Mouse (Mus musculus) heart, embryonic 11.5 days (tissue): ENCODE measurements at regions not wholly inside any gene's neighbourhood (a gene's known extent, or its start where the extent isn't known, plus 50 kb on each side); places are given as distances from the start of the nearest gene placed in this dataset.

Experiments
- ATAC-seq: fragments of 200-750 bp; cut with Nextera tagmentation; replicated peaks from 2 replicates; pipeline ENCODE4 v1.8.0; 2017; ENCODE audit warnings: moderate library complexity; ENCODE audit not compliant: insufficient number of reproducible peaks, low FRiP score, low TSS enrichment
- H3K27ac ChIP-seq: fragments of 300-500 bp; sonication (generic); 2 replicates; pipeline ENCODE4 v1.5.1; 2014; ENCODE audit warnings: mild to moderate bottlenecking, low read depth, low read length
- H3K27me3 ChIP-seq: fragments of 300-500 bp; sonication (generic); 2 replicates; pipeline ENCODE4 v1.6.1; 2014; ENCODE audit warnings: mild to moderate bottlenecking, low read length, mixed read lengths; ENCODE audit not compliant: control insufficient read depth, insufficient read depth
- H3K36me3 ChIP-seq: fragments of 300-500 bp; sonication (generic); 2 replicates; pipeline ENCODE4 v1.6.1; 2014; ENCODE audit warnings: mild to moderate bottlenecking, low read length, moderate library complexity, mixed read lengths; ENCODE audit not compliant: control insufficient read depth, insufficient read depth
- H3K4me1 ChIP-seq: fragments of 300-500 bp; sonication (generic); 2 replicates; pipeline ENCODE4 v1.6.1; 2014; ENCODE audit warnings: low read length; ENCODE audit not compliant: control insufficient read depth, insufficient read depth
- H3K4me2 ChIP-seq: fragments of 300-500 bp; sonication (generic); 2 replicates; pipeline ENCODE4 v1.6.1; 2014; ENCODE audit warnings: mild to moderate bottlenecking, moderate library complexity
- H3K4me3 ChIP-seq: fragments of 300-500 bp; sonication (generic); 2 replicates; pipeline ENCODE4 v1.5.1; 2014; ENCODE audit warnings: low read depth, low read length
- H3K9ac ChIP-seq: fragments of 300-500 bp; sonication (generic); 2 replicates; pipeline ENCODE4 v1.6.1; 2014; ENCODE audit warnings: mild to moderate bottlenecking, low read depth, low read length, moderate library complexity
- H3K9me3 ChIP-seq: fragments of 300-500 bp; sonication (generic); replicated peaks from 2 replicates; pipeline ENCODE4 v1.6.1; 2016; ENCODE audit warnings: low read length; ENCODE audit not compliant: control insufficient read depth
- WGBS: fragments of 180-500 bp; shearing (Covaris S2); extraction: QIAGEN DNeasy Blood & Tissue Kit; methylation state at CpG from one replicate; pipeline ENCODE4 v1.1.7; 2014; ENCODE audit not compliant: insufficient replicate concordance; 5-methylcytosine and 5-hydroxymethylcytosine counted together

GRCm38 (mm10) chr9:113026096-113026903 lies 681.8 kb downstream of the Pdcd6ip start:
- Histone ChIP-seq H3K9me3 (no peaks in the 10 kb centered on the region), H3K4me1 (no peaks in the 10 kb centered on the region), H3K4me3 (no peak overlapping the region), H3K27ac (no peak overlapping the region), H3K9ac (no peak overlapping the region), H3K4me2 (no peak overlapping the region), H3K36me3 (no peaks in the 10 kb centered on the region), H3K27me3 (no peaks in the 10 kb centered on the region)
- WGBS = 61% methylated on average over 4 of the region's 4 CpGs
- ATAC-seq = no peak

DNA sequence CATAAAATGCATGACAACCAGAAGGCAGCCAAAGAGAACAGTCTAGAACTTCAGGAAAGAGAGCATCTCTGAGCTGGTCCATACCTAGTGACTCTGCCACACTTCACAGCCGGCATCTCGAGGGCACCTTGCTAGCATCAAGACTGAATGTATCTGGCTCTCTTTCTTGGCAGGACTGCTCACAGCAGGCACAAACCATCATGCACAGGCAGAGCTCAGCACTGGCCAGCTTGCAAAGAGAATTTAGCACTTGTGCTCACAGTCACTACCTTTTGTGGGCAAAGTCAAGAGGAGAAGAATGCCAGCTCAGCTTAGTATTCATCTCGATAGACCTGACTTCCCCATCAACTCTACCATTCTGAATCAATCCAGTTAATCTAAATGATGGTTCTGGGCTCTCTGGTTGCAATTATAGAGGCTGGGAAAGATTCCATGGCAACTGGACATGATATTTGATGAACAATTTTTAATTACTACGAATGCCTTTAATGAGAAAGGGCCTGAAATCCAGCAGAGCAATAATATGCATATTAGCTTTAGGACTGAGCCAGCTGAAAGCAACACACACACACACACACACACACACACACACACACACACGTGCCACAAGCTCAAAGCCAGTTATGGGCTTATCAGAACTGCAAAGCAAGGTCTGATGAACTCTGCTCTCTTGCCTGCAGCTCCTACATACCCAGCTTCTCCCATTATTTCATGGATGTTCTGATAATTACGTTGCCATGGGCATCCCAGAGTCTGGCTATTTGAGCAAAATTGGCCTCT lies 686.0 kb downstream of the Pdcd6ip start:
- 76% methylated on average over 6 of the region's 6 CpGs for WGBS
- Histone ChIP-seq H3K36me3 (no peaks in the 10 kb centered on the region), H3K27me3 (no peaks in the 10 kb centered on the region), H3K4me1 (no peaks in the 10 kb centered on the region), H3K9ac (no peak overlapping the region), H3K27ac (no peak overlapping the region), H3K4me2 (no peak overlapping the region), H3K9me3 (no peaks in the 10 kb centered on the region), H3K4me3 (no peak overlapping the region)
- ATAC-seq = no peak

- Histone ChIP-seq H3K9me3 (no peaks in the 10 kb centered on the region), H3K36me3 (no peaks in the 10 kb centered on the region), H3K4me1 (no peaks in the 10 kb centered on the region), H3K9ac (no peak overlapping the region), H3K4me3 (no peak overlapping the region), H3K4me2 (no peak overlapping the region), H3K27ac (no peak overlapping the region), H3K27me3 (no peaks in the 10 kb centered on the region)
- no peak for ATAC-seq
- WGBS = 82% methylated on average over 6 of the region's 6 CpGs
Measured at GRCm38 (mm10) chr9:113019576-113019975, 688.5 kb downstream of the Pdcd6ip start.

DNA sequence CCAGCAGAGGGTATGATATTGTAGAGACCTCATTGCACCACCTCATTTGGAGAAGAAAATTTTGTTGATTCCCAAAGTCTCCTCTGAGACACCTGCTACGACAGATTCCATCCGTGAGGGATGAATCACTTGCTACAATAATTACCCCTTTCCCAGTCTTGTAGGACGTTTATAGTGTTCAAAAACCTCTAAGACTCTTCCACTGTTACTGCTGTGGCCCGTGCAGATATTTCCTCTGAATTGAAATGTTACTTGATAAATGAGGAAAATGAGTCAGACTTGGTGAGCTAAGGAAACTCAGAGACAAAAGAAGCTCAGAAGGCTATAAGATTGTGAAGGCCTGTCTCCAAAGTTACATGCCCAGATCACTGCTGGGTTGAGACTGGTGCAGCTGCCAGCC lies 700.0 kb downstream of the Pdcd6ip start:
- no peaks in the 10 kb centered on the region for H3K4me1 ChIP-seq
- no peak overlapping the region for H3K4me3 ChIP-seq
- H3K27me3 ChIP-seq = no peaks in the 10 kb centered on the region
- no peaks in the 10 kb centered on the region for H3K9me3 ChIP-seq
- H3K9ac ChIP-seq = no peak overlapping the region
- no peak for ATAC-seq
- no peak overlapping the region for H3K4me2 ChIP-seq
- no peak overlapping the region for H3K27ac ChIP-seq
- WGBS = 64% methylated on average over 4 of the region's 4 CpGs
- H3K36me3 ChIP-seq = no peaks in the 10 kb centered on the region

GRCm38 (mm10) chr9:112996204-112996603 lies 711.9 kb downstream of the Pdcd6ip start:
- no peak overlapping the region for H3K9ac ChIP-seq
- H3K4me1 ChIP-seq = no peaks in the 10 kb centered on the region
- H3K9me3 ChIP-seq = no peaks in the 10 kb centered on the region
- H3K27me3 ChIP-seq = no peaks in the 10 kb centered on the region
- no peaks in the 10 kb centered on the region for H3K36me3 ChIP-seq
- no peak overlapping the region for H3K4me2 ChIP-seq
- H3K4me3 ChIP-seq = no peak overlapping the region
- ATAC-seq = peak; percentile 98
- no peak overlapping the region for H3K27ac ChIP-seq
- 77% methylated on average over 1 of the region's 1 CpGs for WGBS

DNA sequence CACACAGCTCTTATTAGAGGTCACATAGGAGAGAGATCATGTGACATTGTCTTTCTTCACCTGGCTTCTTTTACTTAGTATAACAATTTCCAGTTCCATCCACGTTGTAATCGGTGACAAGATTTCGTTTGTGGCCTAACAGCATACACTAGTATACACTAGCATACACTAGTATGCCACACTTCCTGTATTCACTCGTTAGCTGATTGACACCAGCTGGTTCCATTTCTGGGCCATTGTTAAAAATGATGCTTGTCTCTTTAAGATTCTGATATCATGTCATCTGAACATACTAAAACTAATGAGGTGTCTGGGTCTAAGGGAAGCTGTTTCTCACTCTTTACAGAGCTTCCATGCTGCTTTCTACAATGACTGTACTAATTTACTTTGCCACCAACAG lies 713.3 kb downstream of the Pdcd6ip start:
- H3K4me3 ChIP-seq = no peak overlapping the region
- no peaks in the 10 kb centered on the region for H3K9me3 ChIP-seq
- H3K9ac ChIP-seq = no peak overlapping the region
- no peak overlapping the region for H3K27ac ChIP-seq
- 84% methylated on average over 4 of the region's 4 CpGs for WGBS
- ATAC-seq = no peak
- no peak overlapping the region for H3K4me2 ChIP-seq
- no peaks in the 10 kb centered on the region for H3K36me3 ChIP-seq
- no peaks in the 10 kb centered on the region for H3K4me1 ChIP-seq
- no peaks in the 10 kb centered on the region for H3K27me3 ChIP-seq

GRCm38 (mm10) chr9:112993627-112994026 lies 714.4 kb downstream of the Pdcd6ip start:
- Histone ChIP-seq H3K4me2 (no peak overlapping the region), H3K36me3 (no peaks in the 10 kb centered on the region), H3K9me3 (no peaks in the 10 kb centered on the region), H3K27me3 (no peaks in the 10 kb centered on the region), H3K4me1 (no peaks in the 10 kb centered on the region), H3K4me3 (no peak overlapping the region), H3K27ac (no peak overlapping the region), H3K9ac (no peak overlapping the region)
- peak; percentile 41; the same call in 1 of the 2 replicates for ATAC-seq
- WGBS = 68% methylated on average over 2 of the region's 2 CpGs

DNA sequence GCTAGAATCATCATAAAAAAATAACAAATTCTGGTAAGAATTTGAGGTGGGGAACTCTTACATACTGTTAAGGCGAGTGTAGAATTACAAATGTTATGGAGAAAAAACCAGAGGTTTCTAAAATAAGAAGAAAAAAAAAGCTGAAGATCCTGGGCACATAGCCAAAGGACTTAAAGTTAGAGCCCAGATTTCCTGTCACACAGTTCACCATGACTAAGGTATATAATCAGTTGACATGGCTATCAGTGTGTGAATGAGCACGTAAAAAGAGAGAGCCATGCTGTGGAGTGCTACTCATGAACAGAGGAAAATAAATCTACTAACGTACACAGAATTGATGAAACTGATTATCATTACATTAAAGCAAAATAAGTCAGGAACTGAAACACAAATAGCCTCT lies 715.1 kb downstream of the Pdcd6ip start:
- no peak overlapping the region for H3K27ac ChIP-seq
- no peak overlapping the region for H3K4me3 ChIP-seq
- ATAC-seq = no peak
- no peak overlapping the region for H3K4me2 ChIP-seq
- no peak overlapping the region for H3K9ac ChIP-seq
- no peaks in the 10 kb centered on the region for H3K36me3 ChIP-seq
- H3K4me1 ChIP-seq = no peaks in the 10 kb centered on the region
- no peaks in the 10 kb centered on the region for H3K9me3 ChIP-seq
- 45% methylated on average over 3 of the region's 3 CpGs for WGBS
- no peaks in the 10 kb centered on the region for H3K27me3 ChIP-seq
